Mouse (Mus musculus) forebrain, embryonic 13.5 days (tissue): ENCODE measurements around the gene Dio2. TPM values are rescaled to one million over a fixed set of nuclear protein-coding genes. Genes with fewer than 3 reads are reported as not detected.

Source experiments
- ATAC-seq: fragments of 200-750 bp; cut with Nextera tagmentation; 2 replicates; pipeline ENCODE4 v1.8.0; 2017
- H3K27ac ChIP-seq: fragments of 300-500 bp; sonication (generic); 2 replicates; pipeline ENCODE4 v1.5.1; 2015; ENCODE audit warnings: inconsistent platforms, mild to moderate bottlenecking, moderate library complexity
- H3K27me3 ChIP-seq: fragments of 300-500 bp; sonication (generic); 2 replicates; pipeline ENCODE4 v1.6.1; 2015; ENCODE audit warnings: mild to moderate bottlenecking, inconsistent platforms
- H3K36me3 ChIP-seq: fragments of 300-500 bp; sonication (generic); 2 replicates; pipeline ENCODE4 v1.6.1; 2015; ENCODE audit warnings: mild to moderate bottlenecking, inconsistent platforms; ENCODE audit not compliant: poor library complexity, severe bottlenecking
- H3K4me1 ChIP-seq: fragments of 300-500 bp; sonication (generic); 2 replicates; pipeline ENCODE4 v1.6.1; 2015; ENCODE audit warnings: inconsistent platforms
- H3K4me2 ChIP-seq: fragments of 300-500 bp; sonication (generic); 2 replicates; pipeline ENCODE4 v1.6.1; 2015; ENCODE audit warnings: inconsistent platforms, mild to moderate bottlenecking, moderate library complexity
- H3K4me3 ChIP-seq: fragments of 300-500 bp; sonication (generic); 2 replicates; pipeline ENCODE4 v1.5.1; 2015; ENCODE audit warnings: mild to moderate bottlenecking, inconsistent platforms
- H3K9ac ChIP-seq: fragments of 300-500 bp; sonication (generic); 2 replicates; pipeline ENCODE4 v1.6.1; 2015; ENCODE audit warnings: mild to moderate bottlenecking, inconsistent platforms
- H3K9me3 ChIP-seq: fragments of 300-500 bp; sonication (generic); replicated peaks from 2 replicates; pipeline ENCODE4 v1.6.1; 2016; ENCODE audit warnings: inconsistent platforms
- WGBS: fragments of 180-500 bp; shearing (Covaris S2); methylation state at CpG from one replicate; pipeline ENCODE4 v1.1.7; 2015; 5-methylcytosine and 5-hydroxymethylcytosine counted together
- polyA plus RNA-seq: library from polyadenylated mRNA; unstranded; fragments of >200 nt; fragmentation: Nextera tagmentation; extraction: Ambion mirVana; gene quantifications from 2 replicates; pipeline ENCODE4 v1.2.1, GENCODE M21; 2015

Dio2 gene
- 0.09 and 0.12 TPM in 2 replicates for polyA plus RNA-seq

- Histone ChIP-seq H3K4me2 (peak within 1 kb of the TSS; percentile 49), H3K36me3 (no peaks in the 10 kb centered on the region), H3K9me3 (no peaks in the 10 kb centered on the region), H3K4me3 (peak within 1 kb of the TSS; percentile 19), H3K4me1 (peaks cover 16% of the 10 kb centered on the region; the same call in 1 of the 2 replicates), H3K27ac (no peak within 1 kb of the TSS), H3K9ac (peak within 1 kb of the TSS; percentile 30; the same call in 1 of the 2 replicates), H3K27me3 (no peaks in the 10 kb centered on the region)
- 0 out of 2 replicates have a peak, but pooled peaks have one; percentile 51 for ATAC-seq
- WGBS, result 14% methylated on average over 10 of the region's 10 CpGs
Observed at GRCm38 (mm10) chr12:90738388-90739223, at the start of gene Dio2. Dio2 (minus strand) TSS chr12:90738438.

GRCm38 (mm10) chr12:90781438-90781837 is 43.2 kb upstream of the Dio2 start:
- Histone ChIP-seq H3K27me3 (no peaks in the 10 kb centered on the region), H3K27ac (no peak overlapping the region)
- WGBS, result 88% methylated on average over 4 of the region's 4 CpGs

GRCm38 (mm10) chr12:90744752-90745151 is 6.5 kb upstream of the Dio2 start:
- Histone ChIP-seq H3K27ac (no peak overlapping the region), H3K4me1 (no peaks in the 10 kb centered on the region), H3K4me3 (no peak overlapping the region), H3K4me2 (no peak overlapping the region), H3K36me3 (no peaks in the 10 kb centered on the region), H3K9me3 (no peaks in the 10 kb centered on the region), H3K27me3 (no peaks in the 10 kb centered on the region), H3K9ac (no peak overlapping the region)
- no peak for ATAC-seq

More at GRCm38 (mm10) chr12:90781438-90781837, 43.2 kb upstream of the Dio2 start:
- Histone ChIP-seq H3K4me1 (no peaks in the 10 kb centered on the region), H3K9ac (no peak overlapping the region), H3K9me3 (no peaks in the 10 kb centered on the region), H3K4me2 (no peak overlapping the region), H3K4me3 (no peak overlapping the region), H3K36me3 (no peaks in the 10 kb centered on the region)
- ATAC-seq, result no peak

- H3K27ac ChIP-seq, result no peak overlapping the region
- H3K4me1 ChIP-seq, result peaks cover 4% of the 10 kb centered on the region; the same call in 1 of the 2 replicates
- H3K27me3 ChIP-seq, result no peaks in the 10 kb centered on the region
- H3K4me2 ChIP-seq, result no peak overlapping the region
- H3K9me3 ChIP-seq, result no peaks in the 10 kb centered on the region
- ATAC-seq, result no peak
- no peak overlapping the region for H3K9ac ChIP-seq
- no peak overlapping the region for H3K4me3 ChIP-seq
- H3K36me3 ChIP-seq, result no peaks in the 10 kb centered on the region
- 71% methylated on average over 3 of the region's 3 CpGs for WGBS
Observed at GRCm38 (mm10) chr12:90743633-90744032, 5.4 kb upstream of the Dio2 start.

- peak; percentile 57; the same call in 1 of the 2 replicates for ATAC-seq
- Histone ChIP-seq H3K9ac (no peak overlapping the region), H3K4me2 (no peak overlapping the region), H3K4me3 (no peak overlapping the region), H3K27ac (no peak overlapping the region), H3K9me3 (no peaks in the 10 kb centered on the region), H3K27me3 (no peaks in the 10 kb centered on the region), H3K4me1 (peaks cover 10% of the 10 kb centered on the region; the same call in 1 of the 2 replicates), H3K36me3 (no peaks in the 10 kb centered on the region)
- 40% methylated on average over 2 of the region's 2 CpGs for WGBS
Observed at GRCm38 (mm10) chr12:90740468-90740867, 2.2 kb upstream of the Dio2 start.

GRCm38 (mm10) chr12:90737932-90738331 is 306 bp downstream of the Dio2 start:
- 88% methylated on average over 13 of the region's 13 CpGs for WGBS
- Histone ChIP-seq H3K27me3 (no peaks in the 10 kb centered on the region), H3K9ac (no peak overlapping the region), H3K9me3 (no peaks in the 10 kb centered on the region), H3K4me3 (no peak overlapping the region), H3K36me3 (no peaks in the 10 kb centered on the region), H3K4me2 (peak overlapping the region; percentile 49; the same call in 1 of the 2 replicates), H3K27ac (no peak overlapping the region), H3K4me1 (peaks cover 16% of the 10 kb centered on the region; the same call in 1 of the 2 replicates)
- ATAC-seq, result 0 out of 2 replicates have a peak, but pooled peaks have one; percentile 19

- Histone ChIP-seq H3K9ac (no peak overlapping the region), H3K27me3 (no peaks in the 10 kb centered on the region), H3K36me3 (no peaks in the 10 kb centered on the region), H3K4me2 (no peak overlapping the region), H3K9me3 (no peaks in the 10 kb centered on the region), H3K4me3 (no peak overlapping the region), H3K27ac (no peak overlapping the region), H3K4me1 (peaks cover 16% of the 10 kb centered on the region; the same call in 1 of the 2 replicates)
- ATAC-seq, result no peak
- WGBS, result 85% methylated on average over 6 of the region's 6 CpGs
Observed at GRCm38 (mm10) chr12:90735447-90735846, 2.8 kb downstream of the Dio2 start.

- Histone ChIP-seq H3K36me3 (no peaks in the 10 kb centered on the region), H3K4me1 (peaks cover 16% of the 10 kb centered on the region; the same call in 1 of the 2 replicates), H3K9ac (no peak overlapping the region), H3K27me3 (no peaks in the 10 kb centered on the region), H3K4me3 (no peak overlapping the region), H3K27ac (no peak overlapping the region), H3K4me2 (no peak overlapping the region), H3K9me3 (no peaks in the 10 kb centered on the region)
- 62% methylated on average over 5 of the region's 5 CpGs for WGBS
- no peak for ATAC-seq
Observed at GRCm38 (mm10) chr12:90734503-90734902, 3.7 kb downstream of the Dio2 start.

- no peaks in the 10 kb centered on the region for H3K36me3 ChIP-seq
- H3K27ac ChIP-seq, result no peak overlapping the region; the same call in 1 of the 2 replicates
- 0 out of 2 replicates have a peak, but pooled peaks cover 13% of the 10 kb centered on the region for H3K4me1 ChIP-seq
- no peaks in the 10 kb centered on the region for H3K9me3 ChIP-seq
- ATAC-seq, result no peak
- H3K4me2 ChIP-seq, result no peak overlapping the region
- no peak overlapping the region for H3K9ac ChIP-seq
- no peaks in the 10 kb centered on the region for H3K27me3 ChIP-seq
- 39% methylated on average over 6 of the region's 6 CpGs for whole genome bisulfite sequencing
- no peak overlapping the region for H3K4me3 ChIP-seq
Observed at GRCm38 (mm10) chr12:90733721-90734120, 4.5 kb downstream of the Dio2 start.

- 59% methylated on average over 10 of the region's 10 CpGs for WGBS
- no peak overlapping the region for H3K4me2 ChIP-seq
- no peak for ATAC-seq
- no peaks in the 10 kb centered on the region for H3K9me3 ChIP-seq
- no peaks in the 10 kb centered on the region for H3K27me3 ChIP-seq
- 0 out of 2 replicates have a peak, but pooled peaks cover 2% of the 10 kb centered on the region for H3K4me1 ChIP-seq
- no peak overlapping the region for H3K4me3 ChIP-seq
- no peaks in the 10 kb centered on the region for H3K36me3 ChIP-seq
- no peak overlapping the region for H3K27ac ChIP-seq
- H3K9ac ChIP-seq, result no peak overlapping the region
Observed at GRCm38 (mm10) chr12:90729648-90730047, 8.6 kb downstream of the Dio2 start.

- H3K27me3 ChIP-seq, result no peaks in the 10 kb centered on the region
- no peak overlapping the region for H3K4me3 ChIP-seq
- no peak overlapping the region for H3K27ac ChIP-seq
- H3K9ac ChIP-seq, result no peak overlapping the region
- no peak overlapping the region for H3K4me2 ChIP-seq
- no peaks in the 10 kb centered on the region for H3K9me3 ChIP-seq
- 82% methylated on average over 8 of the region's 8 CpGs for WGBS
- no peak for ATAC-seq
- no peaks in the 10 kb centered on the region for H3K4me1 ChIP-seq
- H3K36me3 ChIP-seq, result no peaks in the 10 kb centered on the region
Observed at GRCm38 (mm10) chr12:90725107-90725506, 13.1 kb downstream of the Dio2 start.

- ATAC-seq, result no peak
- H3K4me2 ChIP-seq, result no peak overlapping the region
- H3K27me3 ChIP-seq, result no peaks in the 10 kb centered on the region
- no peak overlapping the region for H3K27ac ChIP-seq
- H3K36me3 ChIP-seq, result no peaks in the 10 kb centered on the region
- no peaks in the 10 kb centered on the region for H3K9me3 ChIP-seq
- no peaks in the 10 kb centered on the region for H3K4me1 ChIP-seq
- WGBS, result 92% methylated on average over 11 of the region's 11 CpGs
- H3K4me3 ChIP-seq, result no peak overlapping the region
- H3K9ac ChIP-seq, result no peak overlapping the region
Observed at GRCm38 (mm10) chr12:90724644-90725043, 13.6 kb downstream of the Dio2 start.
